Mouse (Mus musculus): ENCODE measurements around the gene Spata20. TPM values are rescaled to one million over a fixed set of nuclear protein-coding genes. Genes with fewer than 3 reads are reported as not detected.

Spata20 gene
- 0.17 and 0.45 TPM in 2 replicates for polyA plus RNA-seq (2015; fragmentation: Nextera tagmentation; extraction: Ambion mirVana)

DNA sequence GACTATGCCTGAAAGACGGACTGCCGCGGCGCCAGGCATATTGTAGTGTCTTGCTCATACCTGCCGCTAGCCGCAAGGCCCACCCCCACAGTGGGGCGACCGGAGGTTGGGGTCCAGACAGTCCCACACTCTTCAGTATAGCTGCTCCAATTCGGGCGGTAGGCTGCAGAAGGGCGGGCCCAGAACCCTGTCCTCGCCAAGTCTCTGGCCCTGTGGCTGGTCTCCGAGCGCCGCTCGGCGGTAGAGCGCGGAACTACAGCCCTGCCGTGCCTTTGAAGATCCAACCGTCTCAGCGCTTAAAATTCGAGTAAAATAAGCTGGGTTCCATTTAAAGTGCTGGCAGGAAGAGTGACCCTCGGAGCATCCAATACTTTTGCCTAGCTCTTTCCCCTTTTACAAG lies at the start of gene Spata20:
Gene Spata20 (minus strand): TSS at position 179 of the 400 bp plus-strand sequence.
- peak; percentile 41; the same call in 1 of the 2 replicates for ATAC-seq (ENCODE audit: insufficient read depth, low FRiP score, low read depth)
- Histone ChIP-seq H3K4me1 (peaks cover 3% of the 10 kb centered on the region; the same call in 1 of the 2 replicates), H3K4me3 (replicated peaks) (peak within 1 kb of the TSS; percentile 10; the same call in 1 of the 2 replicates), H3K4me2 (peak within 1 kb of the TSS; percentile 49), H3K9ac (no peak within 1 kb of the TSS), H3K36me3 (no peaks in the 10 kb centered on the region), H3K27ac (no peak within 1 kb of the TSS), H3K27me3 (replicated peaks) (no peaks in the 10 kb centered on the region; the same call in 1 of the 2 replicates), H3K9me3 (no peaks in the 10 kb centered on the region)
- 3% methylated on average over 24 of the region's 24 CpGs for WGBS

- no peaks in the 10 kb centered on the region for H3K4me1 ChIP-seq
- no peak overlapping the region for H3K27ac ChIP-seq
- H3K9ac ChIP-seq, result no peak overlapping the region
- WGBS, result 77% methylated on average over 8 of the region's 8 CpGs
- no peak overlapping the region for H3K4me3 ChIP-seq (replicated peaks)
- H3K27me3 ChIP-seq (replicated peaks), result no peaks in the 10 kb centered on the region
- no peak for ATAC-seq (ENCODE audit: insufficient read depth, low FRiP score, low read depth)
- H3K4me2 ChIP-seq, result no peak overlapping the region
- H3K9me3 ChIP-seq, result no peaks in the 10 kb centered on the region
- no peaks in the 10 kb centered on the region for H3K36me3 ChIP-seq
These were observed 47.2 kb upstream of the Spata20 start for GRCm38 (mm10) chr11:94533171-94533570.

- Histone ChIP-seq H3K36me3 (no peaks in the 10 kb centered on the region), H3K4me3 (replicated peaks) (no peak overlapping the region), H3K4me1 (0 out of 2 replicates have a peak, but pooled peaks cover 3% of the 10 kb centered on the region), H3K4me2 (no peak overlapping the region), H3K9me3 (no peaks in the 10 kb centered on the region), H3K27me3 (replicated peaks) (no peaks in the 10 kb centered on the region), H3K9ac (no peak overlapping the region), H3K27ac (no peak overlapping the region)
- WGBS, result 41% methylated on average over 3 of the region's 3 CpGs
- no peak for ATAC-seq (ENCODE audit: insufficient read depth, low FRiP score, low read depth)
These were observed 42.9 kb upstream of the Spata20 start for GRCm38 (mm10) chr11:94528879-94529278.

- WGBS, result 44% methylated on average over 9 of the region's 9 CpGs
These were observed 40.3 kb upstream of the Spata20 start for GRCm38 (mm10) chr11:94526171-94526879.

GRCm38 (mm10) chr11:94521219-94521843 lies 35.4 kb upstream of the Spata20 start, which contains the start of gene Mycbpap:
Mycbpap (minus strand) TSS chr11:94521742.
- WGBS, result 2% methylated on average over 42 of the region's 42 CpGs
- H3K27ac ChIP-seq, result no peak within 1 kb of the TSS

More at GRCm38 (mm10) chr11:94526171-94526879, 40.3 kb upstream of the Spata20 start:
- Histone ChIP-seq H3K27me3 (replicated peaks) (no peaks in the 10 kb centered on the region), H3K9ac (no peak overlapping the region), H3K27ac (peak overlapping the region; percentile 54; the same call in 1 of the 2 replicates), H3K4me1 (0 out of 2 replicates have a peak, but pooled peaks cover 6% of the 10 kb centered on the region), H3K4me3 (replicated peaks) (no peak overlapping the region), H3K4me2 (no peak overlapping the region), H3K9me3 (no peaks in the 10 kb centered on the region), H3K36me3 (no peaks in the 10 kb centered on the region)
- ATAC-seq (ENCODE audit: insufficient read depth, low FRiP score, low read depth), result peak; percentile 36; the same call in 1 of the 2 replicates

DNA sequence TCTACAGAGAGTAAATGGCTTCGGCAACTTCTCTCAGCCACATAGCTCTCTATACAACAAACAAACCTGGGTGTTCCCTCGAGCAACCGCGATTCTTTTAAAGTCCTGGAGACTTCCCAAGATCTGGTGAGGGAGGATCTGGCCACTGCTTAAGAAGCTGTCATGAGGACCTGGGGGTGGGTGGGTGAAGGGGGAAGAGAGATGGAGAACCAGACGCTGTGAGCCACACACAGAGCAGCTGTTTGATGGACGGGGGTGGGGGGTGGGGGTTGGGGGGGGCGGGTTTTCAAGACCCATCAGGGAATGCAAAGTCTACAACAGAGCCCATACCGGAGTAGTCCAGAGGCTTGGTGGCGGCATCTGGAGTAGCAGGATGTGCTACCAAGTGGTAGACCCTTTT lies 27.5 kb upstream of the Spata20 start:
- Histone ChIP-seq H3K9me3 (no peaks in the 10 kb centered on the region), H3K27me3 (replicated peaks) (no peaks in the 10 kb centered on the region), H3K4me1 (0 out of 2 replicates have a peak, but pooled peaks cover 2% of the 10 kb centered on the region), H3K36me3 (no peaks in the 10 kb centered on the region), H3K4me2 (no peak overlapping the region), H3K4me3 (replicated peaks) (no peak overlapping the region), H3K9ac (no peak overlapping the region), H3K27ac (no peak overlapping the region)
- ATAC-seq (ENCODE audit: insufficient read depth, low FRiP score, low read depth), result peak; percentile 39; the same call in 1 of the 2 replicates
- 34% methylated on average over 9 of the region's 9 CpGs for WGBS

More at GRCm38 (mm10) chr11:94521219-94521843, 35.4 kb upstream of the Spata20 start, which contains the start of gene Mycbpap:
- ATAC-seq (ENCODE audit: insufficient read depth, low FRiP score, low read depth), result peak; percentile 73
- Histone ChIP-seq H3K27me3 (replicated peaks) (no peaks in the 10 kb centered on the region), H3K9ac (peak within 1 kb of the TSS; percentile 6; the same call in 1 of the 2 replicates), H3K4me1 (peaks cover 10% of the 10 kb centered on the region; the same call in 1 of the 2 replicates), H3K4me3 (replicated peaks) (peak within 1 kb of the TSS; percentile 58), H3K9me3 (no peaks in the 10 kb centered on the region), H3K4me2 (peak within 1 kb of the TSS; percentile 92), H3K36me3 (no peaks in the 10 kb centered on the region)

DNA sequence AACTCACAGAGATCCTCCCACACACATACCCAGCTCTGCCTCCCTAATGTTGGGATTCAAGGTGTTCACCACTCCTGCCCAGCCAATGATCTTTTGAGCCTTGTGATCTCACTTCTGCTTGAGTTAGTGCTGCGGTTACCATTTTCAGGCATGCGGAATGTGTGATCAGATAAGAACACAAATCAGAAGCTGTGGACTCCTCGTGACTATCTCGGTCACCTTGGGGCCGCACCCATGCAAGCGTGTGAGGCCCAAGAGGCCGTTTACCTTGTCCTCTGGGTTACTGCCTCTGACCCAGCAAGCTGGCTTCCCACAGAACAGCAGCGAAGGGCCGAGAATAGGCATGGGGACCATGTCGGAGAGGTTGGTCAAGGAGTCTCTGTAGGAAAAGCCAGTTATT lies 23.0 kb upstream of the Spata20 start:
- 0 out of 2 replicates have a peak, but pooled peaks cover 2% of the 10 kb centered on the region for H3K4me1 ChIP-seq
- H3K27ac ChIP-seq, result no peak overlapping the region
- H3K9ac ChIP-seq, result no peak overlapping the region
- 78% methylated on average over 10 of the region's 10 CpGs for WGBS
- no peak overlapping the region for H3K4me3 ChIP-seq (replicated peaks)
- no peaks in the 10 kb centered on the region for H3K9me3 ChIP-seq
- H3K36me3 ChIP-seq, result no peaks in the 10 kb centered on the region
- no peak for ATAC-seq (ENCODE audit: insufficient read depth, low FRiP score, low read depth)
- H3K27me3 ChIP-seq (replicated peaks), result no peaks in the 10 kb centered on the region
- no peak overlapping the region for H3K4me2 ChIP-seq

DNA sequence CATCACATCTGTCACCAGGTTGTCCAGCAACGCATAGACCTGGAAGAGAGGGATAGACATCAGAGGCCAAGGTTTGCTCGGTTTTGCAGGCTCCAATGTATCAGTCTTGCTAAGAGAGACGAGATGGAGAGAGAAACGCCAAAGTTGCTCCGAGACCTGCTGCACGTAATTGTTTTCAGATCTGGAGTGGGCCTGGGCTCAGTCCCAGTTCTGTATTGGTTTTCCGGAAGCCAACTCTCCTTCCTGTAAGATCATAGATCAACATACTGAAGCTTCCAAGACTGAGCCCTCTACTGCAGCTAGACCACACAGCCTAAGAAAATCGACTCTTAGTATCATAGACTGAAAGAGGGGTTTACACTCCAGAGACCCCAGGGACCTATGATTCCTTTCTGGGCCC lies 15.5 kb upstream of the Spata20 start:
- Histone ChIP-seq H3K27me3 (replicated peaks) (no peaks in the 10 kb centered on the region), H3K36me3 (no peaks in the 10 kb centered on the region), H3K27ac (no peak overlapping the region), H3K4me3 (replicated peaks) (no peak overlapping the region), H3K9ac (no peak overlapping the region), H3K9me3 (no peaks in the 10 kb centered on the region), H3K4me2 (no peak overlapping the region), H3K4me1 (peaks cover 19% of the 10 kb centered on the region)
- 85% methylated on average over 8 of the region's 8 CpGs for WGBS
- ATAC-seq (ENCODE audit: insufficient read depth, low FRiP score, low read depth), result no peak

DNA sequence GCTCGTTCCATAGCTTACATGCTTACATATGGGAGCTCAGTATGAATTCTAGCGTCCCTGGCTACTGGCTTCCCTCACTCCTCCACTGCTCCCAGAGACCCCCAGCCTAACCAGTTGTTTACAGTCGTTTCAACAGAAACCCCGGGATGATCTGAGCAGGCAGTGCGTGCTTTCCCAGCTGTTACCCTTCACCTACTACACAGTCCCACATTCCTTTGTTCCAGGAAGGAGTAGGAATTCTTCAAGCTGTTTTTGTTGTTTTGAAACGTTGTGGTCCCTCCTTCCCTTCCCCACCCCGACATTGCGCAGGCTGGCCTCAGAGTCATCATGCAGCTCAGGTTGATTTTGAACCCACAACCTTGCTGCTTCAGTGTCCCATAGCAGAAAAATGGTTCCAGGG lies 14.4 kb upstream of the Spata20 start:
- Histone ChIP-seq H3K4me3 (replicated peaks) (peak overlapping the region; percentile 44), H3K36me3 (no peaks in the 10 kb centered on the region), H3K4me1 (peaks cover 19% of the 10 kb centered on the region), H3K27me3 (replicated peaks) (no peaks in the 10 kb centered on the region), H3K9ac (no peak overlapping the region), H3K9me3 (no peaks in the 10 kb centered on the region), H3K4me2 (peak overlapping the region; percentile 60), H3K27ac (peak overlapping the region; percentile 71)
- 14% methylated on average over 8 of the region's 8 CpGs for WGBS
- ATAC-seq (ENCODE audit: insufficient read depth, low FRiP score, low read depth), result no peak

GRCm38 (mm10) chr11:94499661-94500152 lies 13.7 kb upstream of the Spata20 start, which contains the start of gene Epn3:
Epn3 (minus strand) TSS chr11:94499974.
- Histone ChIP-seq H3K9me3 (no peaks in the 10 kb centered on the region), H3K4me3 (replicated peaks) (peak within 1 kb of the TSS; percentile 44), H3K27ac (peak within 1 kb of the TSS; percentile 90), H3K4me2 (peak within 1 kb of the TSS; percentile 60), H3K9ac (no peak within 1 kb of the TSS; the same call in 1 of the 2 replicates), H3K27me3 (replicated peaks) (no peaks in the 10 kb centered on the region), H3K4me1 (peaks cover 19% of the 10 kb centered on the region), H3K36me3 (no peaks in the 10 kb centered on the region)
- WGBS, result under 1% methylated on average over 26 of the region's 26 CpGs
- peak; percentile 77 for ATAC-seq (ENCODE audit: insufficient read depth, low FRiP score, low read depth)

DNA sequence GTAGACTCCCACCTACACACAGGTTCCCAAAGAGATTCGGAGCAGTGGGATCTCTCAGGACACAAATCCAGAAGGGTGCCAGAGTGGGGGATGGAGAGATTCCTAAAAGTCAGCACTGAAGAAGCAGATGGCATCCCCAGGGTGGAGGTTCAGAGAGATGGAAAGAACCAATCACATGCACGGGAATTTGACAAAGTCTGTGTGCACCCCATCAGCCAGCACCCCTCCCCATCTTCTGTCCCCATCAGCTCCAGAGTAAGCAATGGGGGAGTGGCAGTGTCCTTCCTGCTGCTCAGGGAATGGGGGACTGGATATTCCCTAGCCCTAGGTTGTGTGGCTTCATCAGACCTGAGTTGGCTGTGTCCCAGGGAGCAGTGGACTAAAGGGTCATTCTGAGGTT lies 13.1 kb upstream of the Spata20 start:
- Histone ChIP-seq H3K4me3 (replicated peaks) (peak overlapping the region; percentile 44), H3K9me3 (no peaks in the 10 kb centered on the region), H3K27ac (peak overlapping the region; percentile 90), H3K9ac (no peak overlapping the region), H3K4me2 (peak overlapping the region; percentile 60), H3K36me3 (no peaks in the 10 kb centered on the region; the same call in 1 of the 2 replicates), H3K27me3 (replicated peaks) (no peaks in the 10 kb centered on the region), H3K4me1 (peaks cover 19% of the 10 kb centered on the region)
- ATAC-seq (ENCODE audit: insufficient read depth, low FRiP score, low read depth), result no peak
- WGBS, result 6% methylated on average over 2 of the region's 2 CpGs

Measured in stomach, embryonic 15.5 days (tissue).